20 mouse cellular contexts compared by ENCODE assay signal in the genomic region with DNA sequence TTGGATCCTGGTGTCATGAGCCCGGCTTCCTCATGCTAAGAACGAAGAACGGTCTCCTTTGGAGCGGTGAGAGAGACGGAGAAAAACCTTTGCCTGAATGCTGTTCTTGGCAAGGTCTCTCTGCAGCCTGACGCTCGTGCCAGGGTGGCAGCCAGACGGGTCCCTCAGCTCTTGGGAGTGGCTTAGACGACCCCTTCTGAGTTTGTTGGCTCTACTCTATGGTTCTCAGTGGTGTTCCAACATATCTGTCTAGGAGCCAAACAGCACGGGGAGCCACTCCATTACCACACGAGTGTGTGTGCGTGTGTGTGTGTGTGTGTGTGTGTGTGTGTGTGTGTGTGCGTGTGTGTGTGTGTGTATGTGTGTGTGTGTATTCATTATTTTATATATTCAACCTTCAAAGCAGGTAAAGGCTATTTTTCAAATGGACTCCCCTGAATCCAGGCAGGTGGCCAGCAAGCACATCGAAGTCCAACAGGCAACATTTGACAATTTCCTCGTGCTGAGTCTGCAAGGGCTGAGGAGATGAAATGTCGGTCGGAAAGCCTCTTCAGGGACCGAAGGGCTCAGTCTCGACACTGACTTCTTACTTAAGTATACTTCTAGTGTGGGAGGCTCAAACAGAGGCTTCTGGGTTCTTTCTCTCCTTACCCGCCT.
A peak's percentile ranks its signal among the peaks of the same experiment; 100 is the strongest.
DNase-seq lines count a peak whose midpoint lies in the region; ATAC-seq lines count a peak whose summit lies in the region.
"Had no signal": no experiment of that assay in that cellular context is flagged by ENCODE, and none has a peak within 500 bp of the region (broad histone marks: within the 10 kb centered on the region; RNA-seq: fewer than 3 reads in every experiment).

No protein-coding gene starts in this region.

- no peaks in the 10 kb centered on the region for H3K36me3 ChIP-seq in heart, embryonic 10.5 days
- H3K36me3 ChIP-seq: embryonic facial prominence, embryonic 12.5 days; hindbrain, embryonic 13.5 days; limb, embryonic 10.5 days; midbrain, embryonic 13.5 days had no signal

- DNase-seq in heart, adult 11 months: peak; percentile 78
- DNase-seq in heart, embryonic 10.5 days (ENCODE audit: low spot score): no peak
- DNase-seq in left cerebral cortex, postnatal 4 days: peak; percentile 80
- DNase-seq in left cerebral cortex, adult 18-20 months (ENCODE audit: low spot score in 2 of 2): no peak
- DNase-seq in cerebellum, adult 8-10 months: peak; percentile 68
- no peak for DNase-seq in frontal cortex, postnatal 14 days (ENCODE audit: low spot score in 2 of 2)
- DNase-seq: adrenal gland, postnatal 25 days; gastrocnemius, postnatal 14 days; liver, postnatal 0 days; lung, postnatal 10 days; right cerebral cortex, postnatal 25 days; thymus, adult 2 months had no signal

- H3K27ac ChIP-seq in heart, embryonic 10.5 days: no peak overlapping the region
- H3K27ac ChIP-seq: embryonic facial prominence, embryonic 12.5 days; hindbrain, embryonic 13.5 days; limb, embryonic 10.5 days; midbrain, embryonic 13.5 days had no signal

- 84% methylated on average over 20 of the region's 20 CpGs for WGBS in heart, embryonic 10.5 days

- H3K27me3 ChIP-seq in heart, embryonic 10.5 days (ENCODE audit: insufficient read depth, poor library complexity, severe bottlenecking): no peaks in the 10 kb centered on the region
- H3K27me3 ChIP-seq: CH12.LX; embryonic facial prominence, embryonic 12.5 days; hindbrain, embryonic 13.5 days; midbrain, embryonic 13.5 days had no signal

- H3K9me3 ChIP-seq in heart, embryonic 10.5 days: no peaks in the 10 kb centered on the region
- H3K9me3 ChIP-seq: embryonic facial prominence, embryonic 12.5 days; hindbrain, embryonic 13.5 days; limb, embryonic 10.5 days; midbrain, embryonic 13.5 days had no signal

- intact Hi-C loops in left cerebral cortex, postnatal 4 days (cut with DNase I): no loop called here

- H3K4me1 ChIP-seq in heart, embryonic 10.5 days: peaks cover 26% of the 10 kb centered on the region

- no peak for ATAC-seq in erythroblast, adult 5-6 weeks (replicated peaks; ENCODE audit: low FRiP score, poor library complexity, severe bottlenecking)
- ATAC-seq: intestine, embryonic 16.5 days; liver, postnatal 0 days; midbrain, embryonic 13.5 days had no signal

- no peak overlapping the region for H3K4me3 ChIP-seq in heart, embryonic 10.5 days
- H3K4me3 ChIP-seq: embryonic facial prominence, embryonic 12.5 days; hindbrain, embryonic 13.5 days; limb, embryonic 10.5 days; midbrain, embryonic 13.5 days; myocyte had no signal

Comparison
In these comparisons a context has a peak if more than half of its experiments do, and no peak if none do; other contexts are left out.
1. DNase-seq: peak in heart, adult 11 months (single experiment), left cerebral cortex, postnatal 4 days (single experiment) and cerebellum, adult 8-10 months (single experiment); none in heart, embryonic 10.5 days (single experiment), left cerebral cortex, adult 18-20 months (0 of 2) and frontal cortex, postnatal 14 days (0 of 2).